Mouse (Mus musculus): ENCODE results near the gene Slc37a1.

- no peak for TF ChIP-seq CTCF (IDR thresholded peaks at IDR 0.05; ENCODE audit: borderline replicate concordance, extremely low read depth, insufficient read depth, insufficient read length)
- no peak for TF ChIP-seq POLR2A (IDR thresholded peaks at IDR 0.05; ENCODE audit: borderline replicate concordance, extremely low read depth, insufficient read depth, insufficient read length, poor library complexity, severe bottlenecking)
These were observed 3.7 kb downstream of the Slc37a1 start for GRCm38 (mm10) chr17:31290311-31290710.

All from brain, embryonic 14.5 days (tissue).